Mouse (Mus musculus): ENCODE measurements around the gene Adamts3.
A peak's percentile ranks its signal among the peaks of the same experiment; 100 is the strongest.

Adamts3 gene

GRCm38 (mm10) chr5:89883051-89883907 is at the start of gene Adamts3:
Adamts3 (minus strand) TSS chr5:89883334.
- peak; percentile 77 for DNase-seq (ENCODE audit: extremely low spot score)

- no peak for DNase-seq (ENCODE audit: extremely low spot score)
Observed at GRCm38 (mm10) chr5:89931511-89931910, 48.4 kb upstream of the Adamts3 start.

- no peak for DNase-seq (ENCODE audit: extremely low spot score)
Observed at GRCm38 (mm10) chr5:89912359-89912758, 29.2 kb upstream of the Adamts3 start.

- peak; percentile 12 for DNase-seq (ENCODE audit: extremely low spot score)
Observed at GRCm38 (mm10) chr5:89911950-89912349, 28.8 kb upstream of the Adamts3 start.

- no peak for DNase-seq (ENCODE audit: extremely low spot score)
Observed at GRCm38 (mm10) chr5:89911508-89911907, 28.4 kb upstream of the Adamts3 start.

GRCm38 (mm10) chr5:89906884-89907431 is 23.8 kb upstream of the Adamts3 start:
- peak; percentile 40 for DNase-seq (ENCODE audit: extremely low spot score)

GRCm38 (mm10) chr5:89901026-89901425 is 17.9 kb upstream of the Adamts3 start:
- no peak for DNase-seq (ENCODE audit: extremely low spot score)

- DNase-seq (ENCODE audit: extremely low spot score): no peak
Observed at GRCm38 (mm10) chr5:89897495-89897894, 14.4 kb upstream of the Adamts3 start.

GRCm38 (mm10) chr5:89895520-89895919 is 12.4 kb upstream of the Adamts3 start:
- no peak for DNase-seq (ENCODE audit: extremely low spot score)

GRCm38 (mm10) chr5:89884991-89885390 is 1.9 kb upstream of the Adamts3 start:
- no peak for DNase-seq (ENCODE audit: extremely low spot score)

- DNase-seq (ENCODE audit: extremely low spot score): no peak
Observed at GRCm38 (mm10) chr5:89883908-89884204, 722 bp upstream of the Adamts3 start.

- peak; percentile 79 for DNase-seq (ENCODE audit: extremely low spot score)
Observed at GRCm38 (mm10) chr5:89882091-89882734, 921 bp downstream of the Adamts3 start.

GRCm38 (mm10) chr5:89881425-89881824 is 1.7 kb downstream of the Adamts3 start:
- DNase-seq (ENCODE audit: extremely low spot score): no peak

- DNase-seq (ENCODE audit: extremely low spot score): no peak
Observed at GRCm38 (mm10) chr5:89878866-89879392, 4.2 kb downstream of the Adamts3 start.

- no peak for DNase-seq (ENCODE audit: extremely low spot score)
Observed at GRCm38 (mm10) chr5:89872661-89873060, 10.5 kb downstream of the Adamts3 start.

- no peak for DNase-seq (ENCODE audit: extremely low spot score)
Observed at GRCm38 (mm10) chr5:89859603-89860002, 23.5 kb downstream of the Adamts3 start.

- DNase-seq (ENCODE audit: extremely low spot score): no peak
Observed at GRCm38 (mm10) chr5:89858837-89859236, 24.3 kb downstream of the Adamts3 start.

GRCm38 (mm10) chr5:89846551-89846950 is 36.6 kb downstream of the Adamts3 start:
- DNase-seq (ENCODE audit: extremely low spot score): no peak

GRCm38 (mm10) chr5:89844354-89844753 is 38.8 kb downstream of the Adamts3 start:
- DNase-seq (ENCODE audit: extremely low spot score): no peak

GRCm38 (mm10) chr5:89843478-89843877 is 39.7 kb downstream of the Adamts3 start:
- DNase-seq (ENCODE audit: extremely low spot score): no peak

GRCm38 (mm10) chr5:89839627-89840026 is 43.5 kb downstream of the Adamts3 start:
- no peak for DNase-seq (ENCODE audit: extremely low spot score)

- DNase-seq (ENCODE audit: extremely low spot score): no peak
Observed at GRCm38 (mm10) chr5:89821175-89821574, 62.0 kb downstream of the Adamts3 start.

GRCm38 (mm10) chr5:89819531-89819930 is 63.6 kb downstream of the Adamts3 start:
- peak; percentile 7 for DNase-seq (ENCODE audit: extremely low spot score)

All from embryo, embryonic 9.5 days (tissue).